ENCODE assay signal across 9 mouse cellular contexts in genomic region chr12:16639078-16639771, GRCm38 (mm10). TPM values are rescaled to one million over a fixed set of nuclear protein-coding genes. Genes with fewer than 3 reads are reported as not detected.
A peak's percentile ranks its signal among the peaks of the same experiment; 100 is the strongest.
DNase-seq lines count a peak whose midpoint lies in the region; TF ChIP-seq lines count a peak whose summit lies in the region.
"Had no signal": no experiment of that assay in that cellular context is flagged by ENCODE, and none has a peak within 500 bp of the region (broad histone marks: within the 10 kb centered on the region; RNA-seq: fewer than 3 reads in every experiment).

No protein-coding gene starts in this region.

- TF ChIP-seq CTCF in left cerebral cortex, adult 2 months (IDR thresholded peaks at IDR 0.05), result peak; percentile 49
- TF ChIP-seq CTCF in ES-Bruce4 (IDR thresholded peaks at IDR 0.05; ENCODE audit: low read depth, low read length), result peak; percentile 61

- H3K4me1 ChIP-seq in ES-Bruce4 (ENCODE audit: control insufficient read depth, insufficient read depth, low read length), result no peaks in the 10 kb centered on the region

- no peak overlapping the region for H3K9ac ChIP-seq in ES-Bruce4 (ENCODE audit: low read depth, poor library complexity, severe bottlenecking)
- H3K9ac ChIP-seq: limb, embryonic 12.5 days had no signal

- no peak overlapping the region for H3K4me3 ChIP-seq in left cerebral cortex, adult 2 months
- H3K4me3 ChIP-seq in ES-Bruce4 (ENCODE audit: low read depth, low read length), result no peak overlapping the region
- H3K4me3 ChIP-seq: limb, embryonic 12.5 days had no signal

- intact Hi-C loops in left cerebral cortex, adult 2 months (cut with DNase I), result loop anchor here (10.0 kb wide), 1 partner anchor 1104 kb away; no protein-coding TSS in a partner anchor

- TF ChIP-seq EP300 in ES-Bruce4 (IDR thresholded peaks at IDR 0.05; ENCODE audit: insufficient read depth, low read depth, low read length), result no peak

- H3K36me3 ChIP-seq in ES-Bruce4 (ENCODE audit: control insufficient read depth, insufficient read depth, low read length, poor library complexity, severe bottlenecking), result no peaks in the 10 kb centered on the region
- H3K36me3 ChIP-seq: limb, embryonic 12.5 days had no signal

- DNase-seq in left cerebral cortex, adult 2 months (ENCODE audit: extremely low spot score in 1 of 2, low spot score in 2 of 2), result no peak
- no peak for DNase-seq in left cerebral cortex, adult 11 months (ENCODE audit: low spot score)
- peak; percentile 50 for DNase-seq in R1 (ENCODE audit: low read depth, low spot score)
- peak; percentile 58 for DNase-seq in heart, postnatal 4 days
- no peak for DNase-seq in cerebellum, adult 9-10 months
- no peak for DNase-seq in urinary bladder, postnatal 4 days (ENCODE audit: low spot score in 2 of 2)

- H3K27ac ChIP-seq in left cerebral cortex, adult 2 months, result no peak overlapping the region
- H3K27ac ChIP-seq in ES-Bruce4 (ENCODE audit: insufficient read depth, low read length), result no peak overlapping the region
- H3K27ac ChIP-seq: limb, embryonic 12.5 days had no signal

- TF ChIP-seq POLR2A in ES-Bruce4 (IDR thresholded peaks at IDR 0.05; ENCODE audit: insufficient read depth, low read length), result no peak

- H3K27me3 ChIP-seq in ES-Bruce4 (ENCODE audit: control insufficient read depth, insufficient read depth, low read length, poor library complexity, severe bottlenecking), result no peaks in the 10 kb centered on the region

- H3K9me3 ChIP-seq in ES-Bruce4 (replicated peaks; ENCODE audit: control insufficient read depth, insufficient read depth, low read length, poor library complexity, severe bottlenecking), result no peaks in the 10 kb centered on the region
- H3K9me3 ChIP-seq: limb, embryonic 12.5 days had no signal

RNA-seq across cellular contexts. Expression of gene Ntsr2, which starts 14.0 kb away (rescaled TPM):
- total RNA-seq in left cerebral cortex, adult 2 months (2021), result 100 to 1,000 TPM; 135 to 155 TPM
- polyA plus RNA-seq in ES-Bruce4 (2011; ENCODE audit: insufficient read depth, insufficient read length, low read depth, missing spikeins), result not detected in 2 replicates
- 1 to 10 TPM; 2.2 to 2.3 TPM for total RNA-seq in heart, postnatal 4 days (2021)
- polyA plus RNA-seq: intestine, embryonic 14.5 days; limb, embryonic 12.5 days had no signal

RNA-seq across cellular contexts. Expression of gene Lpin1, which starts 28.5 kb away (rescaled TPM):
- 10 to 100 TPM; 21.6 to 26.6 TPM for total RNA-seq in left cerebral cortex, adult 2 months (2021)
- 28.6 and 33.3 TPM in 2 replicates for polyA plus RNA-seq in ES-Bruce4 (2011; ENCODE audit: insufficient read depth, insufficient read length, low read depth, missing spikeins)
- total RNA-seq in heart, postnatal 4 days (2021), result 10 to 100 TPM; 24.5 to 25.4 TPM

Comparison
In these comparisons a context has a peak if more than half of its experiments do, and no peak if none do; other contexts are left out.
1. DNase-seq: peak in R1 (single experiment) and heart, postnatal 4 days (single experiment); none in left cerebral cortex, adult 2 months (0 of 2), left cerebral cortex, adult 11 months (single experiment), cerebellum, adult 9-10 months (single experiment) and urinary bladder, postnatal 4 days (0 of 2).
2. RNA of gene Ntsr2, which starts 14.0 kb away (total RNA-seq): 135 to 155 TPM in left cerebral cortex, adult 2 months; 2.2 to 2.3 TPM in heart, postnatal 4 days; every median in the first group is over 10 times any median in the second.